Mouse (Mus musculus) limb, embryonic 11.5 days (tissue): ENCODE data around the gene Ak1. TPM values are rescaled to one million over a fixed set of nuclear protein-coding genes. Genes with fewer than 3 reads are reported as not detected.

Experiments used
- ATAC-seq: fragments of 200-750 bp; cut with Nextera tagmentation; 2 replicates; pipeline ENCODE4 v1.8.0; 2017; ENCODE audit warnings: low read depth; ENCODE audit not compliant: insufficient number of reproducible peaks, low FRiP score, low TSS enrichment
- DNase-seq: peaks from one replicate; pipeline ENCODE4 v3.0.0-alpha.2; 2015; ENCODE audit warnings: low spot score
- H3K27ac ChIP-seq: fragments of 300-500 bp; sonication (generic); replicated peaks from 2 replicates; pipeline ENCODE4 v1.5.1; 2014; ENCODE audit warnings: low read depth, mild to moderate bottlenecking, low read length
- H3K27me3 ChIP-seq: fragments of 300-500 bp; sonication (generic); 2 replicates; pipeline ENCODE4 v1.6.1; 2014; ENCODE audit warnings: mild to moderate bottlenecking, low read length, mixed read lengths; ENCODE audit not compliant: control insufficient read depth, insufficient read depth
- H3K36me3 ChIP-seq: fragments of 300-500 bp; sonication (generic); 2 replicates; pipeline ENCODE4 v1.6.1; 2014; ENCODE audit warnings: mild to moderate bottlenecking, low read length, moderate library complexity, mixed read lengths; ENCODE audit not compliant: control insufficient read depth, insufficient read depth
- H3K4me1 ChIP-seq: fragments of 300-500 bp; sonication (generic); 2 replicates; pipeline ENCODE4 v1.6.1; 2014; ENCODE audit warnings: low read length, mixed read lengths; ENCODE audit not compliant: control insufficient read depth, insufficient read depth
- H3K4me2 ChIP-seq: fragments of 300-500 bp; sonication (generic); 2 replicates; pipeline ENCODE4 v1.6.1; 2014; ENCODE audit warnings: low read depth, mild to moderate bottlenecking, moderate library complexity; ENCODE audit not compliant: severe bottlenecking
- H3K4me3 ChIP-seq: fragments of 300-500 bp; sonication (generic); 2 replicates; pipeline ENCODE4 v1.5.1; 2014; ENCODE audit warnings: low read depth, low read length
- H3K9ac ChIP-seq: fragments of 300-500 bp; sonication (generic); 2 replicates; pipeline ENCODE4 v1.6.1; 2014; ENCODE audit warnings: mild to moderate bottlenecking, low read length
- H3K9me3 ChIP-seq: fragments of 300-500 bp; sonication (generic); 2 replicates; pipeline ENCODE4 v1.6.1; 2016; ENCODE audit warnings: low read length; ENCODE audit not compliant: control insufficient read depth
- WGBS: fragments of 180-500 bp; shearing (Covaris S2); extraction: QIAGEN DNeasy Blood & Tissue Kit; methylation state at CpG from one replicate; pipeline ENCODE4 v1.1.7; 2014; 5-methylcytosine and 5-hydroxymethylcytosine counted together
- polyA plus RNA-seq: library from polyadenylated mRNA; unstranded; fragments of >200 nt; fragmentation: Nextera tagmentation; extraction: Ambion mirVana; gene quantifications from 2 replicates; pipeline ENCODE4 v1.2.1, GENCODE M21; 2014

Ak1 gene
- polyA plus RNA-seq, 1 experiment from 2014 or later = 29.8 TPM

DNA sequence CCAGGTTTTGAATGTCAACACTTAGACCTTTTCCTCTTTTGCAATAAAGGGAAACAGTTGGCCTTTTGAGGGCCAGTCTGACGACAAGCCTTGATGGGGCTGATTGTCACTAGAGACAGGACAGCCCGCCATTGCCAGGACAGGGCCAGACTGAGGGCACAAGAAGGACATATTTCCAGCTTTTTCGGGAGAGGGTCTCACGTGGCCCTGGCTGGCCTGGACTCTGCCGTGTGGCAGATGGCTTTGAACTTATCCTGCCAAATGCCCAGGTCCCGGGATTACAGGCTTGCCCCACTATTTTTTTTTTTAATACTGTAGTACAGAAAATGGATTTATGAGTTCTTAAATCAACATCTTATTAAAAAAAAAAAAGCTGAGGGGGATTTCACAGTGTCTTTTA is 30.3 kb upstream of the Ak1 start:
- no peak for ATAC-seq
- WGBS = 77% methylated on average over 6 of the region's 6 CpGs
- H3K9ac ChIP-seq = no peak overlapping the region
- no peak for DNase-seq
- no peak overlapping the region for H3K4me2 ChIP-seq
- H3K27me3 ChIP-seq = no peaks in the 10 kb centered on the region
- peaks cover 9% of the 10 kb centered on the region for H3K4me1 ChIP-seq
- H3K36me3 ChIP-seq = peaks cover 2% of the 10 kb centered on the region; the same call in 1 of the 2 replicates
- H3K4me3 ChIP-seq = no peak overlapping the region
- no peak overlapping the region for H3K27ac ChIP-seq
- no peaks in the 10 kb centered on the region for H3K9me3 ChIP-seq

DNA sequence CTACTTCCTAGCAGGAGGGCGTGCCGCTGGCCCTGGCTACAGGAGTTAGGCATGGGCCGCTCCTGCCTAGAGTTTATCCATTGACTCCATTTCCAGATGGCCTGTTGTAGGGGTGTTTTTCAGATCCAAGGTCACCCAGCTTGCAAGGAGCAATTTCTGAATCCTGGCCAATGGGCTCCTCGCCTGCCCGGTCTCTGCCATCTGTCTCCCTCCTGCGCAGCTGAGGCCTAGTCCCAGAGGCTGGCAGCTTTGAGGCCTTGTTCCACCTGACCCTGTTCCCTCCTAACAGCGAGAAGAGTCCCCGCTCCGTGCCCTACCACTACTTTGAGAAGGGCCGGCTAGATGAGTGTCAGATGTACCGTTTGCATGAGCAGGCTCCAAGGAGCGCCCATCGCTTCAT is 24.8 kb upstream of the Ak1 start:
- Histone ChIP-seq H3K9ac (no peak overlapping the region), H3K27ac (no peak overlapping the region), H3K27me3 (no peaks in the 10 kb centered on the region), H3K4me2 (no peak overlapping the region), H3K9me3 (no peaks in the 10 kb centered on the region), H3K36me3 (peaks cover 2% of the 10 kb centered on the region; the same call in 1 of the 2 replicates), H3K4me1 (no peaks in the 10 kb centered on the region), H3K4me3 (no peak overlapping the region)
- DNase-seq (no peak), ATAC-seq (no peak)
- 92% methylated on average over 13 of the region's 13 CpGs for WGBS

DNA sequence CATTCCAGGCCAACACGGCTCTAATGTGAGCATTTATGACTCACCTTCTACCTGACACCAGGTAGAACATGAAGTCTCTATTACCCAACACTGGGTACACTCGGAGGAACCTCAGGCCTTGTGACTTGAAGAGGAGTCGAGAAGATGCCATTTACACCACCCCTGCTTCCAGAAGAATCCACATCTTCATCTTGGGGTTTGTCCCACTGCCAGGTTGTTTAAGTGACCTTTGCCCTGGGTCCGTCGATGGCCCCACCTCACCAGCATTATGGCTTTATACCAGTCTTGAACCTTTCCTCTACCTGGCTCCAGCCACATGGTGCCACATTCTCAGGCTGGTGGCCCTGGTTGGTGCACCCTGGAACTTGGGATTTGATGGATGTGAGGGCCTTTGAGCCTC is 24.3 kb upstream of the Ak1 start:
- Histone ChIP-seq H3K9me3 (no peaks in the 10 kb centered on the region), H3K4me2 (no peak overlapping the region), H3K9ac (no peak overlapping the region), H3K36me3 (peaks cover 2% of the 10 kb centered on the region; the same call in 1 of the 2 replicates), H3K27me3 (no peaks in the 10 kb centered on the region), H3K27ac (no peak overlapping the region), H3K4me1 (no peaks in the 10 kb centered on the region), H3K4me3 (no peak overlapping the region)
- WGBS = 88% methylated on average over 5 of the region's 5 CpGs
- DNase-seq (no peak), ATAC-seq (no peak)

DNA sequence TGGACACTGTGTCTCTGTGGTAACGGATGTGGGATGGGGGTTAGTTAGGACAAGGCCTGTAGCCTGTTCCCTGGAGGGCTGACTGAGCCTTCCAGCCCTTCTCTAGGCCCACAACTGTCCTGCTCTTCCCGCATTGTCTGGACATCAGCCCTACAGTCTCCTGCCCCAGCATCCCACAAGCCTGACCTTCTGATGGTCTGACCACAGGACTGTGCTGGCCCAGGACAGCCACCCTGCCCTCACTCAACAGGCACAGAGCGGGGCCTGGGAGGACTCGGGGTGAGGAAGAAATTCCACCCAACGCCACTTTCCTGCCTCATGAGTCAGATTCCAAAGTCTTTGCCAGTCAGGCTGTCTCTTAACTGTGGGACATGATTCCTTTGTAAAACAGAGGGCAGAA is 23.9 kb upstream of the Ak1 start:
- Histone ChIP-seq H3K27me3 (no peaks in the 10 kb centered on the region), H3K36me3 (peaks cover 2% of the 10 kb centered on the region; the same call in 1 of the 2 replicates), H3K27ac (no peak overlapping the region), H3K4me3 (no peak overlapping the region), H3K4me2 (no peak overlapping the region), H3K4me1 (no peaks in the 10 kb centered on the region), H3K9ac (no peak overlapping the region), H3K9me3 (no peaks in the 10 kb centered on the region)
- 85% methylated on average over 5 of the region's 5 CpGs for WGBS
- ATAC-seq (no peak), DNase-seq (no peak)

DNA sequence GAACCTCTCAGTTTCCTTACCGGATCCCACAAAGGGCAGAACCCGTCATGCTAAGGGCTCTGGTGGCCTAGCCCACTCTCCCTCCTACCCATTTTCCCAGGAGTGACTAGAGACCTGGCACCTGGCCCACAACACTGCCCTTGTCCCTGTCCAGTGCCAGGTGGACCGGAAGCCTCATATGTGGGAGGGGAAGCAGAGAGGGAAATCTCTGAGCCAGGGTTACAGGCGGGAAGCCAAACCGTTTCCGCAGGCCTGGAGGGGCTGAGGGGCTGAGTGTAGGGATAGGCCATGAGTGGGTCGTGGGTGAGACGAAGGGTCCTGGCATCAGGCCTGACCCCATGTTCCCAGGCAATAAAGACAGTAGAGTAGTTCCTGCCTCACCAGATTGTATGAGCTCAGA is 23.1 kb upstream of the Ak1 start:
- Histone ChIP-seq H3K36me3 (peaks cover 2% of the 10 kb centered on the region; the same call in 1 of the 2 replicates), H3K4me2 (no peak overlapping the region), H3K4me1 (no peaks in the 10 kb centered on the region), H3K9ac (no peak overlapping the region), H3K4me3 (no peak overlapping the region), H3K27ac (no peak overlapping the region), H3K27me3 (no peaks in the 10 kb centered on the region), H3K9me3 (no peaks in the 10 kb centered on the region)
- DNase-seq (no peak), ATAC-seq (no peak)
- WGBS = 89% methylated on average over 8 of the region's 8 CpGs

DNA sequence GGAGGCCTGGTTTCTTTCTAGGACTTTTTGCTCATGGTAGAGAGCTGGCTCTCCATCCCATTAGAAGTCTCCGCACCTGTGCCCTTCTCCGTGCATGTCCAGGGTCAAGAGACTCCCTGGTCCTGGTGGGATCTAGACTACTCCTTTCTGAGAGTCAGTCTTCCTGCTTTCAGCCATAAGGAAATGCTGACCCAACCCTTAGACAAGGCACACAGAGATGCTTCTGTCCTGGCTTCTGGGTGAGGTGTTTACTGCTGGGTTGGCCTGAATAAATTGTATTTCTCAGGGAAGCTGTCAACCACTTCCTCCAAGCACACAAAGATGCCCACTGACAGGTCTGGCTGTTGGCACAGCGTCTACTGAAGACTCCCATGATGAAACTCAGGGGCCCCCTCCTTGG is 22.1 kb upstream of the Ak1 start, which contains the start of gene St6galnac6:
TSS of gene St6galnac6 (plus strand) at position 301 of the 400 bp plus-strand sequence.
- Histone ChIP-seq H3K4me1 (no peaks in the 10 kb centered on the region), H3K27me3 (no peaks in the 10 kb centered on the region), H3K36me3 (peaks cover 2% of the 10 kb centered on the region; the same call in 1 of the 2 replicates), H3K9me3 (no peaks in the 10 kb centered on the region), H3K9ac (no peak within 1 kb of the TSS), H3K4me2 (no peak within 1 kb of the TSS), H3K27ac (no peak within 1 kb of the TSS), H3K4me3 (no peak within 1 kb of the TSS)
- ATAC-seq = no peak
- DNase-seq = no peak
- WGBS = 89% methylated on average over 3 of the region's 3 CpGs

DNA sequence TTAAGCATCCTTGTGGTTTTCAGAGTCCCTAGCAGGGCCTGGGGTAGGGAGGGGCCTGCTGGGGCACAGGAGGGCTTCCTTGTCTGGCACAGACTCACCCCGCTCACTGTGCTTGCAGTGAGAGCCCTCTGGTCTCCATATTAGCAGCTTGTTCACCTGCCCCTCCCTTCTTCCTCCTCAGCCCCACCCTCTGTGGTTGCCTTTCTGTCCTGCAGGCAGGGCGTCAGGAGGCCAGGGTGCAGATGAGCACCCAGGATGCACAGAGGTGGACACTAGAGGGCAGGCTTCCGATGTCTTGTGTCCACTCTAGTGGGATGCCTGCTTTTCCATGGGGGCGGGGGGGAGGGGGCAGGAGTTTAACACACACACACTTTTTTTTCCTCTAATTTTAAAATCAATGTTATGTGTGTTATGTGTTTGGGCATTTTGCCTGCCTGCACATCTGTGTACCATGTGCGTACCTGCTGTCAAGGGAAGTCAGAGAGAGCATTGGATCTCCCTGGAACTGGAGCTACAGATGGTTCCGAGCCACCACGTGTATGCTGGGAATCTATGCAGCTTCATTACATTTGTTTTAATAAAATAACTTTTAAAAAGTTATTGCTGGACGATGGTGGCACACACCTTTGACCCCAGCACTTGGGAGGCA is 20.0 kb upstream of the Ak1 start:
- ATAC-seq (no peak; the same call in 1 of the 2 replicates), DNase-seq (peak; percentile 44)
- 38% methylated on average over 8 of the region's 8 CpGs for WGBS
- Histone ChIP-seq H3K4me1 (no peaks in the 10 kb centered on the region), H3K27me3 (no peaks in the 10 kb centered on the region), H3K9me3 (no peaks in the 10 kb centered on the region), H3K4me3 (no peak overlapping the region), H3K27ac (no peak overlapping the region), H3K36me3 (no peaks in the 10 kb centered on the region), H3K4me2 (no peak overlapping the region), H3K9ac (no peak overlapping the region)

DNA sequence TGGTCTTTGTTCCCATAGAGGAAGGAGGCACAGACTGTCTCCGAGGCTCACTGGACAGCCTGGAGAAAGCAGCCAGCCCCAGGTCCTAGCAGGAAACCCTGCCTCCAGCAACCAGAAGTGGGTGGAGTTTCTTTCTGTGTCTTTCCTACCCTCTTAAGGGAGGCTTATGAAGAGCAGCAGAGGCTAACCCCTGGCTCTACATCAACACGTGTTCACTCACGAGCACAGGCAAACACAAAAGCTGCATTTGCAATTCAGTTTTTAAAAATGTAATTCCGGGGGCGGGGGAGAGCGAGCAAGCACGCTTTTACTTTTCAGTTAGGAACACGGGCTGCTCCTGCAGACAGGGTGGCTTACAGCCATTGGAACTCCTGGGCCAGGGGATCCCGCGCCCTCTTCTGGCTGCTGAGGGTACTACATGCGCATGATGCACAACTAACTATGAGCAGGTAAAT is 18.9 kb upstream of the Ak1 start:
- 0 out of 2 replicates have a peak, but pooled peaks have one; percentile 49 for ATAC-seq
- Histone ChIP-seq H3K27ac (no peak overlapping the region; the same call in 1 of the 2 replicates), H3K4me2 (peak overlapping the region; percentile 42), H3K27me3 (no peaks in the 10 kb centered on the region), H3K36me3 (no peaks in the 10 kb centered on the region), H3K4me3 (peak overlapping the region; percentile 24), H3K9me3 (no peaks in the 10 kb centered on the region), H3K4me1 (peaks cover 4% of the 10 kb centered on the region; the same call in 1 of the 2 replicates), H3K9ac (0 out of 2 replicates have a peak overlapping the region, but pooled peaks have one; percentile 18)
- DNase-seq = peak; percentile 97
- WGBS = under 1% methylated on average over 11 of the region's 11 CpGs
